Mouse (Mus musculus): ENCODE results near the gene Ripor1. TPM values are rescaled to one million over a fixed set of nuclear protein-coding genes. Genes with fewer than 3 reads are reported as not detected.

The Ripor1 gene
- polyA plus RNA-seq, 1 experiment from 2014 or later: 26.6 TPM

- Histone ChIP-seq H3K9ac (0 out of 2 replicates have a peak overlapping the region, but pooled peaks have one; percentile 93), H3K9me3 (no peaks in the 10 kb centered on the region), H3K4me3 (no peak overlapping the region), H3K4me1 (replicated peaks) (peaks cover 38% of the 10 kb centered on the region), H3K27me3 (peaks cover 15% of the 10 kb centered on the region), H3K4me2 (peak overlapping the region; percentile 93; the same call in 1 of the 2 replicates), H3K36me3 (no peaks in the 10 kb centered on the region), H3K27ac (no peak overlapping the region)
- no peak for ATAC-seq (ENCODE audit: low FRiP score)
- WGBS: 38% methylated on average over 4 of the region's 4 CpGs
These were observed 2.6 kb downstream of the Ripor1 start for GRCm38 (mm10) chr8:105607684-105608083.

- Histone ChIP-seq H3K27ac (no peak overlapping the region), H3K36me3 (no peaks in the 10 kb centered on the region), H3K9ac (no peak overlapping the region), H3K4me3 (no peak overlapping the region), H3K27me3 (peaks cover 28% of the 10 kb centered on the region), H3K4me1 (replicated peaks) (peaks cover 50% of the 10 kb centered on the region), H3K4me2 (no peak overlapping the region), H3K9me3 (no peaks in the 10 kb centered on the region)
- WGBS: 77% methylated on average over 2 of the region's 2 CpGs
- no peak for ATAC-seq (ENCODE audit: low FRiP score)
These were observed 4.3 kb downstream of the Ripor1 start for GRCm38 (mm10) chr8:105609355-105609754.

- Histone ChIP-seq H3K9me3 (no peaks in the 10 kb centered on the region), H3K36me3 (peaks cover under 1% of the 10 kb centered on the region; the same call in 1 of the 2 replicates), H3K4me3 (no peak overlapping the region), H3K4me1 (replicated peaks) (peaks cover 50% of the 10 kb centered on the region), H3K9ac (no peak overlapping the region), H3K27me3 (peaks cover 32% of the 10 kb centered on the region), H3K27ac (no peak overlapping the region), H3K4me2 (no peak overlapping the region)
- ATAC-seq (ENCODE audit: low FRiP score): no peak
- 74% methylated on average over 4 of the region's 4 CpGs for WGBS
These were observed 4.7 kb downstream of the Ripor1 start for GRCm38 (mm10) chr8:105609771-105610170.

GRCm38 (mm10) chr8:105611836-105612235 is 6.8 kb downstream of the Ripor1 start:
- WGBS: 90% methylated on average over 9 of the region's 9 CpGs

GRCm38 (mm10) chr8:105613037-105613436 is 8.0 kb downstream of the Ripor1 start:
- peak overlapping the region; percentile 93 for H3K4me2 ChIP-seq
- peaks cover 29% of the 10 kb centered on the region for H3K4me1 ChIP-seq (replicated peaks)
- peaks cover 41% of the 10 kb centered on the region for H3K27me3 ChIP-seq
- no peak overlapping the region; the same call in 1 of the 2 replicates for H3K9ac ChIP-seq
- 4% methylated on average over 20 of the region's 20 CpGs for WGBS
- peak overlapping the region; percentile 47 for H3K4me3 ChIP-seq
- H3K36me3 ChIP-seq: peaks cover 33% of the 10 kb centered on the region
- no peak for ATAC-seq (ENCODE audit: low FRiP score)
- H3K9me3 ChIP-seq: no peaks in the 10 kb centered on the region
- no peak overlapping the region for H3K27ac ChIP-seq

More at GRCm38 (mm10) chr8:105611836-105612235, 6.8 kb downstream of the Ripor1 start:
- Histone ChIP-seq H3K9me3 (no peaks in the 10 kb centered on the region), H3K4me3 (no peak overlapping the region), H3K36me3 (peaks cover 21% of the 10 kb centered on the region), H3K27me3 (peaks cover 41% of the 10 kb centered on the region), H3K4me2 (no peak overlapping the region), H3K27ac (no peak overlapping the region), H3K9ac (no peak overlapping the region), H3K4me1 (replicated peaks) (peaks cover 40% of the 10 kb centered on the region)
- no peak for ATAC-seq (ENCODE audit: low FRiP score)

GRCm38 (mm10) chr8:105613830-105614511 is 8.9 kb downstream of the Ripor1 start:
- H3K27me3 ChIP-seq: peaks cover 41% of the 10 kb centered on the region
- peak overlapping the region; percentile 47 for H3K4me3 ChIP-seq
- H3K9me3 ChIP-seq: no peaks in the 10 kb centered on the region
- H3K4me1 ChIP-seq (replicated peaks): peaks cover 26% of the 10 kb centered on the region
- WGBS: 3% methylated on average over 39 of the region's 50 CpGs
- ATAC-seq (ENCODE audit: low FRiP score): peak; percentile 66
- peaks cover 42% of the 10 kb centered on the region for H3K36me3 ChIP-seq
- peak overlapping the region; percentile 93 for H3K4me2 ChIP-seq
- no peak overlapping the region for H3K27ac ChIP-seq
- peak overlapping the region; percentile 77 for H3K9ac ChIP-seq

GRCm38 (mm10) chr8:105615942-105616341 is 10.9 kb downstream of the Ripor1 start:
- no peak for ATAC-seq (ENCODE audit: low FRiP score)
- 94% methylated on average over 9 of the region's 9 CpGs for WGBS
- H3K4me3 ChIP-seq: no peak overlapping the region

GRCm38 (mm10) chr8:105617451-105618278 is 12.6 kb downstream of the Ripor1 start:
- Histone ChIP-seq H3K4me1 (replicated peaks) (peaks cover 36% of the 10 kb centered on the region), H3K4me2 (no peak overlapping the region), H3K27me3 (peaks cover 26% of the 10 kb centered on the region), H3K9me3 (no peaks in the 10 kb centered on the region), H3K4me3 (no peak overlapping the region), H3K9ac (no peak overlapping the region), H3K36me3 (peaks cover 75% of the 10 kb centered on the region), H3K27ac (no peak overlapping the region)
- 89% methylated on average over 21 of the region's 21 CpGs for WGBS
- ATAC-seq (ENCODE audit: low FRiP score): no peak

More at GRCm38 (mm10) chr8:105615942-105616341, 10.9 kb downstream of the Ripor1 start:
- peaks cover 62% of the 10 kb centered on the region for H3K36me3 ChIP-seq
- H3K27me3 ChIP-seq: peaks cover 41% of the 10 kb centered on the region
- no peak overlapping the region for H3K4me2 ChIP-seq
- peaks cover 26% of the 10 kb centered on the region for H3K4me1 ChIP-seq (replicated peaks)
- no peak overlapping the region for H3K27ac ChIP-seq
- H3K9ac ChIP-seq: no peak overlapping the region
- no peaks in the 10 kb centered on the region for H3K9me3 ChIP-seq

- Histone ChIP-seq H3K27ac (no peak overlapping the region), H3K4me3 (no peak overlapping the region), H3K4me1 (replicated peaks) (peaks cover 37% of the 10 kb centered on the region), H3K27me3 (peaks cover 21% of the 10 kb centered on the region), H3K4me2 (no peak overlapping the region), H3K9ac (no peak overlapping the region), H3K9me3 (no peaks in the 10 kb centered on the region), H3K36me3 (peaks cover 80% of the 10 kb centered on the region)
- no peak for ATAC-seq (ENCODE audit: low FRiP score)
- 96% methylated on average over 5 of the region's 5 CpGs for WGBS
These were observed 13.2 kb downstream of the Ripor1 start for GRCm38 (mm10) chr8:105618279-105618634.

GRCm38 (mm10) chr8:105618892-105619591 is 14.0 kb downstream of the Ripor1 start:
- H3K4me2 ChIP-seq: no peak overlapping the region
- peaks cover 16% of the 10 kb centered on the region for H3K27me3 ChIP-seq
- H3K4me1 ChIP-seq (replicated peaks): peaks cover 39% of the 10 kb centered on the region
- ATAC-seq (ENCODE audit: low FRiP score): no peak
- H3K4me3 ChIP-seq: no peak overlapping the region
- H3K9me3 ChIP-seq: no peaks in the 10 kb centered on the region
- H3K9ac ChIP-seq: 0 out of 2 replicates have a peak overlapping the region, but pooled peaks have one; percentile 8
- no peak overlapping the region for H3K27ac ChIP-seq
- H3K36me3 ChIP-seq: peaks cover 86% of the 10 kb centered on the region
- 95% methylated on average over 19 of the region's 19 CpGs for WGBS

- Histone ChIP-seq H3K9me3 (no peaks in the 10 kb centered on the region), H3K27me3 (peaks cover 4% of the 10 kb centered on the region; the same call in 1 of the 2 replicates), H3K27ac (no peak overlapping the region), H3K9ac (no peak overlapping the region), H3K36me3 (peaks cover 81% of the 10 kb centered on the region), H3K4me3 (no peak overlapping the region), H3K4me1 (replicated peaks) (peaks cover 40% of the 10 kb centered on the region), H3K4me2 (no peak overlapping the region)
- 89% methylated on average over 19 of the region's 19 CpGs for WGBS
- ATAC-seq (ENCODE audit: low FRiP score): no peak
These were observed 15.2 kb downstream of the Ripor1 start for GRCm38 (mm10) chr8:105620211-105620610.
